ENCODE assay signal across 10 mouse cellular contexts in genomic region chr8:15438546-15438945, GRCm38 (mm10).
A peak's percentile ranks its signal among the peaks of the same experiment; 100 is the strongest.
DNase-seq lines count a peak whose midpoint lies in the region; ATAC-seq lines count a peak whose summit lies in the region.
"Had no signal": no experiment of that assay in that cellular context is flagged by ENCODE, and none has a peak within 500 bp of the region (broad histone marks: within the 10 kb centered on the region; RNA-seq: fewer than 3 reads in every experiment).

No protein-coding gene starts in this region.

- no peak overlapping the region for H3K27ac ChIP-seq in liver, embryonic 12.5 days
- H3K27ac ChIP-seq: embryonic facial prominence, embryonic 13.5 days; heart, embryonic 15.5 days; liver, embryonic 14.5 days had no signal

- H3K27me3 ChIP-seq in liver, embryonic 12.5 days (replicated peaks), result no peaks in the 10 kb centered on the region
- H3K27me3 ChIP-seq: embryonic facial prominence, embryonic 13.5 days; heart, embryonic 15.5 days had no signal

- ATAC-seq in liver, embryonic 12.5 days, result no peak

- H3K4me3 ChIP-seq in liver, embryonic 12.5 days, result no peak overlapping the region
- H3K4me3 ChIP-seq: embryonic facial prominence, embryonic 13.5 days; heart, embryonic 15.5 days had no signal

- WGBS in liver, embryonic 12.5 days (ENCODE audit: insufficient replicate concordance), result 45% methylated on average over 5 of the region's 5 CpGs

- no peaks in the 10 kb centered on the region for H3K36me3 ChIP-seq in liver, embryonic 12.5 days
- H3K36me3 ChIP-seq: embryonic facial prominence, embryonic 13.5 days; heart, embryonic 15.5 days had no signal

- DNase-seq in liver, result peak; percentile 27
- peak; percentile 2 for DNase-seq in adrenal gland, adult 8-10 months
- DNase-seq in embryo, embryonic 9.5 days (ENCODE audit: extremely low spot score), result peak; percentile 56
- peak; percentile 5 for DNase-seq in ovary, adult 18-20 months (ENCODE audit: low spot score)
- no peak for DNase-seq in MN1 (ENCODE audit: low spot score)
- DNase-seq in left cerebral cortex, postnatal 25 days (ENCODE audit: low spot score in 2 of 2), result no peak

- intact Hi-C loops in left cerebral cortex, postnatal 25 days (cut with DNase I), result no loop called here

- no peak overlapping the region for H3K9ac ChIP-seq in liver, embryonic 12.5 days
- H3K9ac ChIP-seq: embryonic facial prominence, embryonic 13.5 days; heart, embryonic 15.5 days; liver, embryonic 14.5 days had no signal

- H3K4me2 ChIP-seq in liver, embryonic 12.5 days, result no peak overlapping the region
- H3K4me2 ChIP-seq: embryonic facial prominence, embryonic 13.5 days; heart, embryonic 15.5 days had no signal

- no peaks in the 10 kb centered on the region for H3K4me1 ChIP-seq in liver, embryonic 12.5 days
- H3K4me1 ChIP-seq: embryonic facial prominence, embryonic 13.5 days; heart, embryonic 15.5 days had no signal

- no peaks in the 10 kb centered on the region; the same call in 1 of the 2 replicates for H3K9me3 ChIP-seq in liver, embryonic 12.5 days (replicated peaks)
- H3K9me3 ChIP-seq: embryonic facial prominence, embryonic 13.5 days; heart, embryonic 15.5 days had no signal

Comparison
In these comparisons a context has a peak if more than half of its experiments do, and no peak if none do; other contexts are left out.
1. DNase-seq: peak in liver (single experiment), adrenal gland, adult 8-10 months (single experiment), embryo, embryonic 9.5 days (single experiment) and ovary, adult 18-20 months (single experiment); none in MN1 (single experiment) and left cerebral cortex, postnatal 25 days (0 of 2).